Mouse (Mus musculus) embryonic facial prominence, embryonic 15.5 days (tissue): ENCODE data around the gene Nsmce4a. TPM values are rescaled to one million over a fixed set of nuclear protein-coding genes. Genes with fewer than 3 reads are reported as not detected.

Experiments
- ATAC-seq: fragments of 200-750 bp; cut with Nextera tagmentation; 2 replicates; pipeline ENCODE4 v1.8.0; 2017; ENCODE audit warnings: low read depth, moderate TSS enrichment; ENCODE audit not compliant: insufficient number of reproducible peaks, low FRiP score, low TSS enrichment
- H3K27ac ChIP-seq: fragments of 300-500 bp; sonication (generic); replicated peaks from 2 replicates; pipeline ENCODE4 v1.5.1; 2015; ENCODE audit warnings: mild to moderate bottlenecking, inconsistent platforms
- H3K27me3 ChIP-seq: fragments of 300-500 bp; sonication (generic); 2 replicates; pipeline ENCODE4 v1.6.1; 2015; ENCODE audit warnings: inconsistent platforms
- H3K36me3 ChIP-seq: fragments of 300-500 bp; sonication (generic); 2 replicates; pipeline ENCODE4 v1.6.1; 2015; ENCODE audit warnings: mild to moderate bottlenecking, inconsistent platforms
- H3K4me1 ChIP-seq: fragments of 300-500 bp; sonication (generic); 2 replicates; pipeline ENCODE4 v1.6.1; 2015; ENCODE audit warnings: inconsistent platforms
- H3K4me2 ChIP-seq: fragments of 300-500 bp; sonication (generic); replicated peaks from 2 replicates; pipeline ENCODE4 v1.6.1; 2015; ENCODE audit warnings: mild to moderate bottlenecking, inconsistent platforms
- H3K4me3 ChIP-seq: fragments of 300-500 bp; sonication (generic); replicated peaks from 2 replicates; pipeline ENCODE4 v1.5.1; 2015; ENCODE audit warnings: mild to moderate bottlenecking, inconsistent platforms
- H3K9ac ChIP-seq: fragments of 300-500 bp; sonication (generic); 2 replicates; pipeline ENCODE4 v1.6.1; 2015; ENCODE audit warnings: inconsistent platforms
- H3K9me3 ChIP-seq: fragments of 300-500 bp; sonication (generic); replicated peaks from 2 replicates; pipeline ENCODE4 v1.6.1; 2016; ENCODE audit warnings: inconsistent platforms
- WGBS: fragments of 180-500 bp; shearing (Covaris S2); methylation state at CpG from one replicate; pipeline ENCODE4 v1.1.7; 2015; 5-methylcytosine and 5-hydroxymethylcytosine counted together
- polyA plus RNA-seq: library from polyadenylated mRNA; unstranded; fragments of >200 nt; fragmentation: Nextera tagmentation; extraction: Ambion mirVana; gene quantifications from 2 replicates; pipeline ENCODE4 v1.2.1, GENCODE M21; 2015

The Nsmce4a gene
- polyA plus RNA-seq, 1 experiment from 2014 or later = 128 TPM

- Histone ChIP-seq H3K27me3 (no peaks in the 10 kb centered on the region), H3K4me2 (no peak overlapping the region), H3K9ac (no peak overlapping the region), H3K27ac (no peak overlapping the region), H3K9me3 (no peaks in the 10 kb centered on the region), H3K36me3 (no peaks in the 10 kb centered on the region), H3K4me3 (no peak overlapping the region), H3K4me1 (peaks cover 4% of the 10 kb centered on the region; the same call in 1 of the 2 replicates)
- 58% methylated on average over 5 of the region's 5 CpGs for WGBS
- ATAC-seq = no peak
Observed at GRCm38 (mm10) chr7:130555597-130555996, 17.3 kb downstream of the Nsmce4a start.

GRCm38 (mm10) chr7:130553321-130553720, 19.6 kb downstream of the Nsmce4a start:
- no peaks in the 10 kb centered on the region for H3K36me3 ChIP-seq
- 42% methylated on average over 4 of the region's 4 CpGs for whole genome bisulfite sequencing
- no peak overlapping the region for H3K9ac ChIP-seq
- H3K27me3 ChIP-seq = no peaks in the 10 kb centered on the region
- ATAC-seq = no peak
- no peak overlapping the region for H3K4me3 ChIP-seq
- H3K27ac ChIP-seq = no peak overlapping the region
- peaks cover 4% of the 10 kb centered on the region; the same call in 1 of the 2 replicates for H3K4me1 ChIP-seq
- H3K4me2 ChIP-seq = no peak overlapping the region
- no peaks in the 10 kb centered on the region for H3K9me3 ChIP-seq

GRCm38 (mm10) chr7:130552780-130553179, 20.1 kb downstream of the Nsmce4a start:
- Histone ChIP-seq H3K4me3 (no peak overlapping the region), H3K27ac (no peak overlapping the region), H3K9me3 (no peaks in the 10 kb centered on the region), H3K9ac (no peak overlapping the region), H3K36me3 (no peaks in the 10 kb centered on the region), H3K4me2 (no peak overlapping the region), H3K27me3 (no peaks in the 10 kb centered on the region), H3K4me1 (peaks cover 4% of the 10 kb centered on the region; the same call in 1 of the 2 replicates)
- 49% methylated on average over 5 of the region's 5 CpGs for WGBS
- no peak for ATAC-seq

- Histone ChIP-seq H3K9ac (no peak overlapping the region), H3K4me1 (peaks cover 23% of the 10 kb centered on the region), H3K36me3 (peaks cover 24% of the 10 kb centered on the region), H3K27me3 (no peaks in the 10 kb centered on the region), H3K9me3 (no peaks in the 10 kb centered on the region), H3K4me2 (no peak overlapping the region), H3K4me3 (peak overlapping the region; percentile 98), H3K27ac (peak overlapping the region; percentile 99; the same call in 1 of the 2 replicates)
- ATAC-seq = no peak
- 82% methylated on average over 12 of the region's 12 CpGs for WGBS
Observed at GRCm38 (mm10) chr7:130547635-130548175, 25.2 kb downstream of the Nsmce4a start.

GRCm38 (mm10) chr7:130546791-130547484, 26.0 kb downstream of the Nsmce4a start:
- peak overlapping the region; percentile 78 for H3K4me2 ChIP-seq
- WGBS = under 1% methylated on average over 84 of the region's 84 CpGs
- no peaks in the 10 kb centered on the region for H3K9me3 ChIP-seq
- H3K9ac ChIP-seq = peak overlapping the region; percentile 98
- H3K36me3 ChIP-seq = peaks cover 32% of the 10 kb centered on the region
- peak overlapping the region; percentile 99 for H3K27ac ChIP-seq
- H3K4me1 ChIP-seq = peaks cover 21% of the 10 kb centered on the region
- ATAC-seq = peak; percentile 92
- no peaks in the 10 kb centered on the region for H3K27me3 ChIP-seq
- H3K4me3 ChIP-seq = peak overlapping the region; percentile 98

- H3K9ac ChIP-seq = peak overlapping the region; percentile 98
- 0 out of 2 replicates have a peak, but pooled peaks have one; percentile 4 for ATAC-seq
- peak overlapping the region; percentile 98 for H3K4me3 ChIP-seq
- peak overlapping the region; percentile 99 for H3K27ac ChIP-seq
- peaks cover 21% of the 10 kb centered on the region for H3K4me1 ChIP-seq
- peak overlapping the region; percentile 78 for H3K4me2 ChIP-seq
- peaks cover 37% of the 10 kb centered on the region for H3K36me3 ChIP-seq
- no peaks in the 10 kb centered on the region for H3K9me3 ChIP-seq
- WGBS = 3% methylated on average over 7 of the region's 7 CpGs
- H3K27me3 ChIP-seq = no peaks in the 10 kb centered on the region
Observed at GRCm38 (mm10) chr7:130546421-130546790, 26.5 kb downstream of the Nsmce4a start.

GRCm38 (mm10) chr7:130545893-130546292, 27.0 kb downstream of the Nsmce4a start:
- peaks cover 41% of the 10 kb centered on the region for H3K36me3 ChIP-seq
- H3K9me3 ChIP-seq = no peaks in the 10 kb centered on the region
- ATAC-seq = no peak
- no peaks in the 10 kb centered on the region for H3K27me3 ChIP-seq
- H3K4me3 ChIP-seq = peak overlapping the region; percentile 98
- 41% methylated on average over 3 of the region's 3 CpGs for WGBS
- peak overlapping the region; percentile 78 for H3K4me2 ChIP-seq
- peaks cover 21% of the 10 kb centered on the region for H3K4me1 ChIP-seq
- peak overlapping the region; percentile 99 for H3K27ac ChIP-seq
- H3K9ac ChIP-seq = peak overlapping the region; percentile 98

- Histone ChIP-seq H3K9ac (no peak overlapping the region), H3K36me3 (peaks cover 43% of the 10 kb centered on the region), H3K27ac (no peak overlapping the region), H3K4me1 (peaks cover 21% of the 10 kb centered on the region), H3K9me3 (no peaks in the 10 kb centered on the region), H3K27me3 (no peaks in the 10 kb centered on the region), H3K4me3 (peak overlapping the region; percentile 98; the same call in 1 of the 2 replicates), H3K4me2 (peak overlapping the region; percentile 78)
- 91% methylated on average over 5 of the region's 5 CpGs for WGBS
- ATAC-seq = no peak
Observed at GRCm38 (mm10) chr7:130545401-130545800, 27.5 kb downstream of the Nsmce4a start.

GRCm38 (mm10) chr7:130543181-130543580, 29.7 kb downstream of the Nsmce4a start:
- Histone ChIP-seq H3K4me1 (peaks cover 21% of the 10 kb centered on the region), H3K27ac (no peak overlapping the region), H3K9me3 (no peaks in the 10 kb centered on the region), H3K9ac (no peak overlapping the region), H3K4me2 (no peak overlapping the region), H3K27me3 (no peaks in the 10 kb centered on the region), H3K4me3 (no peak overlapping the region), H3K36me3 (peaks cover 66% of the 10 kb centered on the region)
- WGBS = 92% methylated on average over 4 of the region's 4 CpGs
- no peak for ATAC-seq

GRCm38 (mm10) chr7:130540176-130540575, 32.7 kb downstream of the Nsmce4a start:
- 91% methylated on average over 7 of the region's 7 CpGs for WGBS
- Histone ChIP-seq H3K4me3 (no peak overlapping the region), H3K36me3 (peaks cover 93% of the 10 kb centered on the region), H3K9ac (no peak overlapping the region), H3K27ac (no peak overlapping the region), H3K4me2 (no peak overlapping the region), H3K9me3 (no peaks in the 10 kb centered on the region), H3K4me1 (0 out of 2 replicates have a peak, but pooled peaks cover 6% of the 10 kb centered on the region), H3K27me3 (no peaks in the 10 kb centered on the region)
- ATAC-seq = no peak

- H3K27me3 ChIP-seq = no peaks in the 10 kb centered on the region
- ATAC-seq = no peak
- no peak overlapping the region for H3K4me2 ChIP-seq
- no peaks in the 10 kb centered on the region for H3K4me1 ChIP-seq
- H3K9me3 ChIP-seq = no peaks in the 10 kb centered on the region
- WGBS = 87% methylated on average over 4 of the region's 4 CpGs
- no peak overlapping the region for H3K27ac ChIP-seq
- H3K36me3 ChIP-seq = peaks cover 70% of the 10 kb centered on the region
- no peak overlapping the region for H3K4me3 ChIP-seq
- H3K9ac ChIP-seq = no peak overlapping the region
Observed at GRCm38 (mm10) chr7:130537068-130537467, 35.9 kb downstream of the Nsmce4a start.
